Mouse (Mus musculus) frontal cortex, postnatal 25 days (tissue): ENCODE measurements around the gene Paqr5.

Experiments
- DNase-seq, 2 experiments: peaks; one replicate each; pipeline ENCODE4 v3.0.0; 2022; ENCODE audit warnings: low spot score in 2 of 2

The Paqr5 gene

GRCm38 (mm10) chr9:61960753-61961152 lies 65.9 kb downstream of the Paqr5 start:
- no peak for DNase-seq

GRCm38 (mm10) chr9:61959921-61960569 lies 66.6 kb downstream of the Paqr5 start:
- no peak for DNase-seq

GRCm38 (mm10) chr9:61954707-61955106 lies 71.9 kb downstream of the Paqr5 start:
- DNase-seq, result no peak

- no peak for DNase-seq
Measured at GRCm38 (mm10) chr9:61952241-61952640, 74.4 kb downstream of the Paqr5 start.

GRCm38 (mm10) chr9:61947402-61948346 lies 79.0 kb downstream of the Paqr5 start:
- DNase-seq, result peak; percentile 37 to 59

- DNase-seq, result peak; percentile 91 to 94
Measured at GRCm38 (mm10) chr9:61946623-61947401, 79.8 kb downstream of the Paqr5 start, which contains the start of gene Kif23. Kif23 (minus strand) TSS chr9:61946774.

GRCm38 (mm10) chr9:61945973-61946611 lies 80.6 kb downstream of the Paqr5 start:
- DNase-seq, result no peak

- DNase-seq, result no peak
Measured at GRCm38 (mm10) chr9:61941054-61941453, 85.6 kb downstream of the Paqr5 start.

GRCm38 (mm10) chr9:61933333-61933732 lies 93.3 kb downstream of the Paqr5 start:
- DNase-seq, result no peak

- no peak for DNase-seq
Measured at GRCm38 (mm10) chr9:61932009-61932408, 94.6 kb downstream of the Paqr5 start.

- DNase-seq, result no peak
Measured at GRCm38 (mm10) chr9:61925086-61925660, 101.5 kb downstream of the Paqr5 start.

- no peak for DNase-seq
Measured at GRCm38 (mm10) chr9:61920331-61920730, 106.3 kb downstream of the Paqr5 start.

- DNase-seq, result no peak
Measured at GRCm38 (mm10) chr9:61919464-61919863, 107.2 kb downstream of the Paqr5 start.

- no peak for DNase-seq
Measured at GRCm38 (mm10) chr9:61917436-61917835, 109.2 kb downstream of the Paqr5 start.

- no peak for DNase-seq
Measured at GRCm38 (mm10) chr9:61916986-61917385, 109.7 kb downstream of the Paqr5 start.

- no peak for DNase-seq
Measured at GRCm38 (mm10) chr9:61915393-61916005, 111.2 kb downstream of the Paqr5 start.

GRCm38 (mm10) chr9:61914917-61915300 lies 111.7 kb downstream of the Paqr5 start:
- no peak for DNase-seq

GRCm38 (mm10) chr9:61914203-61914916 lies 112.3 kb downstream of the Paqr5 start, which contains the start of gene Rplp1:
Rplp1 (minus strand) TSS chr9:61914542.
- peak; percentile 87 to 92 for DNase-seq

- no peak for DNase-seq
Measured at GRCm38 (mm10) chr9:61911300-61912128, 115.1 kb downstream of the Paqr5 start.
